Mouse (Mus musculus) heart, adult 2 months (tissue): ENCODE measurements around the gene Mgea5. TPM values are rescaled to one million over a fixed set of nuclear protein-coding genes. Genes with fewer than 3 reads are reported as not detected.

ENCODE experiments used
- DNase-seq, 2 experiments: peaks; one replicate each; pipeline ENCODE4 v3.0.0; 2021
- H3K27ac ChIP-seq: fragments of 200-600 bp; 2 replicates; pipeline ENCODE4 v1.8.1; 2022
- H3K27me3 ChIP-seq: fragments of 200-500 bp; 2 replicates; pipeline ENCODE4 v1.6.1; 2012; ENCODE audit warnings: mild to moderate bottlenecking, low read length, inconsistent platforms, mixed read lengths; ENCODE audit not compliant: control insufficient read depth, insufficient read depth
- H3K36me3 ChIP-seq: fragments of 200-500 bp; 2 replicates; pipeline ENCODE4 v1.6.1; 2012; ENCODE audit warnings: low read length, inconsistent platforms; ENCODE audit not compliant: control insufficient read depth, insufficient read depth
- H3K4me1 ChIP-seq: fragments of 200-500 bp; 2 replicates; pipeline ENCODE4 v1.6.1; 2011; ENCODE audit warnings: low read length; ENCODE audit not compliant: control insufficient read depth, insufficient read depth
- H3K4me3 ChIP-seq: fragments of 200-600 bp; 2 replicates; pipeline ENCODE4 v1.8.1; 2022
- H3K79me2 ChIP-seq: fragments of 200-500 bp; replicated peaks from 2 replicates; pipeline ENCODE4 v1.6.1; 2012; ENCODE audit warnings: mild to moderate bottlenecking, inconsistent platforms, low read length, moderate library complexity, mixed read lengths; ENCODE audit not compliant: control insufficient read depth, insufficient read depth
- H3K9ac ChIP-seq: fragments of 200-500 bp; 2 replicates; pipeline ENCODE4 v1.6.1; 2012; ENCODE audit warnings: low read depth, mild to moderate bottlenecking, control low read depth, inconsistent platforms, low read length, mixed read lengths
- CTCF ChIP-seq: fragments of 200-600 bp; IDR thresholded peaks from 2 replicates; pipeline ENCODE4 v1.8.1; 2022; ENCODE audit warnings: antibody characterized with exemption, mild to moderate bottlenecking, moderate library complexity
- EP300 ChIP-seq: fragments of 200-500 bp; IDR thresholded peaks from 2 replicates; pipeline ENCODE4 v1.6.1; 2011; ENCODE audit warnings: low read depth, low read length, control low read depth; ENCODE audit not compliant: insufficient read depth
- POLR2A ChIP-seq: fragments of 200-500 bp; IDR thresholded peaks from 2 replicates; pipeline ENCODE4 v1.6.1; 2011; ENCODE audit warnings: mild to moderate bottlenecking, low read depth, low read length, control low read depth; ENCODE audit not compliant: insufficient read depth
- WGBS: fragments of 180-500 bp; shearing (Covaris S2); methylation state at CpG from one replicate; pipeline ENCODE4 v1.1.7; 2018; 5-methylcytosine and 5-hydroxymethylcytosine counted together
- intact Hi-C: fragments of 180-260 bp; cut with DNase I; formaldehyde crosslinking; loops from one replicate; pipeline ENCODE4 v1.15.1; 2025
- long read RNA-seq: library from polyadenylated mRNA; stranded (forward); transcript quantifications from one replicate; pipeline ENCODE4 v2.0.0, GENCODE M21; 2021
- polyA plus RNA-seq: library from polyadenylated mRNA; depleted of rRNA; stranded (reverse); fragments of >200 nt; gene quantifications from 2 replicates; pipeline ENCODE4 v1.2.3, GENCODE M21; 2012; rRNA removed
- total RNA-seq, 2 experiments: library from RNA; stranded (reverse); gene quantifications; 2 replicates each; pipeline ENCODE4 v1.2.3; 2021

The Mgea5 gene
- 10 to 100 TPM; 70.8 to 81.9 TPM for total RNA-seq
- 22.4 and 49.3 TPM in 2 replicates for polyA plus RNA-seq
- long read RNA-seq, full-length matches to known transcripts = 11 of 24 reads
- long read RNA-seq, partial matches to known transcripts = 4 of 24 reads
- long read RNA-seq, other reads (novel, unspliced or antisense) = 9 of 24 reads

DNA sequence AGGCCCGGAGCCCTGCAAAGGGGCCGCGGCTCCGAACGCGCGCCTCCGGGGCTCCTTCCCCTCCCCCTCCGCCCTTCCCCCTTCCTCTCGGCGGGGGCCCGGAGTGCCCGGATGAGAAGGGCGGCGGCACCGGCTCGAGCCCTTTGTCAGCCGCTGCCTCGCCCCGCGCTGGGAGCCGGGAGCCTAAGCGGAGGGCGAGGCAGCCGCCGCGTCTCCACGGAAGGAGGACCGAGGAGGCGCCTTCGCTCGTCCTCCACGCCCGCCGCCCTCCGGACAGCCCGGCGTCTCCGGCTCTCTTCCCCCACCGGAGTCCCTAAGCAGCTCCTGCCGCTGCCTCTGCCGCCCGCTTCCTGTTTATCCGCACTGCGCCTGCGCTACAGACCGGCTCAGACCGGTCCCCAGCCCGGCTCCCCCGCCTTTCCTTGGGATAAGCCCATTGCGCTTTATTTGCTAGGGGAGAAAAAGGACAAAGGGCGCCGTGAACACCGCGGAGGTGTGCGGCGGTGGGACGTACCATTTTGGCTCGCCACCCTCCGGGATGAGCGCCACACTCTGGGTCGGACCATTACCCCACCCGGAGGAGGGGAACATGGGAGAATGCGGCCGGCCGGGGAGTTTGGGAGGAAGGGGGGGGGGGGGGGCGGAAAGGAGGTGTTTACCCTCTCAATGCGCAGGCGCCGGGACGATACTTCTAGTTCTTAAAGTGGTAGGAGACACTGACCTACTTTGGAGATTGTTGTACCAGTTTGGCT, at the start of gene Mgea5:
Gene Mgea5, minus strand, starts transcription at position 657 of the 752 bp plus-strand sequence.
- H3K27me3 ChIP-seq = no peaks in the 10 kb centered on the region
- peak; percentile 54 for TF ChIP-seq EP300
- peak; percentile 90 for TF ChIP-seq POLR2A
- TF ChIP-seq CTCF = no peak
- intact Hi-C loops = loop anchor here (2.0 kb wide), 1 partner anchor 35 kb away; the partner anchor contains the start of gene Npm3

DNA sequence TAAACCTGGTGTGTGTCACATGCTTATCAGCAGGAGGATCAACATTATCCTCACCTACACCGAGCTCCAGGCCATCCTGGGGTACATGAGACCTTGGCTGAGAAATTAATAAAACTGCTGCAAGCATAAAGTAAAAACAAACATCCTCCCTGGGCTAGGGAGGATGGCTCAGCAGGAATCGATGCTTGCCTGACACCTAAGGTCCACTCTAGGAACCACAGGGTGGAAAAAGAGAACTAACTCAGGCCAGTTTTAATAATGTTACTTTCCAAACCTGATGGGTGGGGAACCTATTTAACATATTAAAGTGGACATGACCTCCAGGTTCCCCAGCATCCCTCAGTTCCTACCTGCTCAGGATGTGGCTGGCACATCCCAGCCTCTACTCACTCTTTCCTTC, 47.0 kb upstream of the Mgea5 start:
- intact Hi-C loops = no loop called here
- peaks cover 4% of the 10 kb centered on the region for H3K36me3 ChIP-seq
- TF ChIP-seq EP300 (no peak), CTCF (peak; percentile 54)
- H3K9ac ChIP-seq = no peak overlapping the region
- no peak overlapping the region for H3K27ac ChIP-seq
- WGBS = 35% methylated on average over 2 of the region's 2 CpGs
- H3K27me3 ChIP-seq = no peaks in the 10 kb centered on the region
- no peak for DNase-seq
- H3K4me1 ChIP-seq = peaks cover 2% of the 10 kb centered on the region; the same call in 1 of the 2 replicates
- H3K79me2 ChIP-seq = no peaks in the 10 kb centered on the region
- no peak overlapping the region for H3K4me3 ChIP-seq

More for the DNA sequence above, at the start of gene Mgea5:
- peaks cover 13% of the 10 kb centered on the region for H3K4me1 ChIP-seq
- H3K27ac ChIP-seq = peak within 1 kb of the TSS; percentile 100
- peak within 1 kb of the TSS; percentile 92 for H3K4me3 ChIP-seq
- WGBS = under 1% methylated on average over 64 of the region's 71 CpGs
- peak within 1 kb of the TSS; percentile 92 for H3K9ac ChIP-seq
- H3K79me2 ChIP-seq = peaks cover 7% of the 10 kb centered on the region
- peaks cover 22% of the 10 kb centered on the region for H3K36me3 ChIP-seq
- DNase-seq = peak; percentile 97 to 99

DNA sequence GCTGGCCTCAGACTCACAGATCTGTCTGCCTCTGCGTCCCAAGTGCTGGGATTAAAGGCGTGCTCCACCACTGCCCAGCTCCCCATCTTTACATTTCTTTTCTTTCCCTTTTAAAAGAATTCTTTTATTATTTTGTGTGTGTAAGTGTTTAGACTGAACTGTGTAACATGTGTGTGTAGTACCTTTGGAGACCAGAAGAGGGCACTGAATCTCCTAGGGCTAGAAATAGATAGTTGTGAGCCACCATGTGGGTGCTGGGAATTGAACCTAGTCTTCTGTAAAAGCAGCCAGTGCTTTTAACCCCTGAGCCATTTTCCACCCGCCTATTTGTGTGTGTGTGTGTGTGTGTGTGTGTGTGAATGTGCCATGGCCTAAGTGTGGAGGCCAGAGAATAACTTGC, 44.1 kb upstream of the Mgea5 start:
- no peaks in the 10 kb centered on the region for H3K27me3 ChIP-seq
- no peak overlapping the region for H3K4me3 ChIP-seq
- H3K36me3 ChIP-seq = peaks cover 7% of the 10 kb centered on the region
- H3K9ac ChIP-seq = no peak overlapping the region
- H3K79me2 ChIP-seq = no peaks in the 10 kb centered on the region
- TF ChIP-seq CTCF (peak; percentile 45), POLR2A (no peak), EP300 (no peak)
- peaks cover 3% of the 10 kb centered on the region; the same call in 1 of the 2 replicates for H3K4me1 ChIP-seq
- H3K27ac ChIP-seq = peak overlapping the region; percentile 92
- intact Hi-C loops = no loop called here
- no peak for DNase-seq
- 96% methylated on average over 3 of the region's 3 CpGs for WGBS

DNA sequence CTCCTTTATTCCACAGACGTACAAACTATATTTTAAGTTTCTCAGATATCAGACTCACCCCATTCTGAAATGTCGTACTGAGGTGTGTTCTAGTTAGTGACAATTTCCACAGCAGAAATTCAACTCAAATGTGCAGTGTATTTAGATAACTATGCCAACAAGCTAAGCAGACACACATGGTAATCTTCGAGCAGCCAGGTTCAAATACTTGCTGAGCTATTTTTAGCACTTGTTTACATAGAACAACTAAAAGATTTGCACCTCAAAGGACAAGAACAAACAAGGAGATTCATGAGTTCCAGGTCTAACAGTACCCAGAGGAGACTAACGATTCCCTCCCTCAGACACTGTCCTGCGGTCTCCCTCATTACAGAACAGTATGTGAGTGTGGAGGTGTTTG, 43.5 kb upstream of the Mgea5 start:
- Histone ChIP-seq H3K27me3 (no peaks in the 10 kb centered on the region), H3K79me2 (no peaks in the 10 kb centered on the region), H3K4me1 (peaks cover 3% of the 10 kb centered on the region; the same call in 1 of the 2 replicates), H3K27ac (peak overlapping the region; percentile 92), H3K9ac (no peak overlapping the region), H3K4me3 (no peak overlapping the region), H3K36me3 (peaks cover 7% of the 10 kb centered on the region)
- WGBS = 65% methylated on average over 5 of the region's 5 CpGs
- DNase-seq = no peak
- intact Hi-C loops = no loop called here
- TF ChIP-seq POLR2A (no peak), CTCF (no peak), EP300 (no peak)

DNA sequence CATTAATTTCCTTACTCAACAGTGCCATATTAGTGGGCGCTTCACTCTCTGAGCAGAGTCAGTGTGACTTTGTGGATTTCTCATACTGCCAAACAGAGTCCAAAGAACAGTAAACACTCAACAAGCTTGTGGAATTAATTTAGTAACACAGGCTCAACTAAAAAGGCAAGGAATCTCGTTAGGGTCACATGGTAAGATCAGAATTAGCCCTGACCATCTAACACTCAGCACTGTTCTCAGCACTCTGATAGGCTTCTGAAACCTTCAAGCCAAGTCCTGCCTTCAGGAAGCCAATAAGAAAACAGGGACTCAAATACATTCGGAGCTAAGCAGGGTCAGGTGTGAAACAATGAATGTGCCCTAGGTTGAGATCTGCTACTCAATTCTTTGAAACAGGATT, 42.5 kb upstream of the Mgea5 start:
- no peak overlapping the region for H3K9ac ChIP-seq
- peaks cover 3% of the 10 kb centered on the region; the same call in 1 of the 2 replicates for H3K4me1 ChIP-seq
- H3K27me3 ChIP-seq = no peaks in the 10 kb centered on the region
- H3K79me2 ChIP-seq = no peaks in the 10 kb centered on the region
- no peak overlapping the region for H3K4me3 ChIP-seq
- TF ChIP-seq POLR2A (peak; percentile 42; the same call in 1 of the 2 replicates), EP300 (no peak)
- no peak for DNase-seq
- H3K27ac ChIP-seq = peak overlapping the region; percentile 92
- WGBS = 52% methylated on average over 3 of the region's 3 CpGs
- intact Hi-C loops = no loop called here
- H3K36me3 ChIP-seq = peaks cover 7% of the 10 kb centered on the region

DNA sequence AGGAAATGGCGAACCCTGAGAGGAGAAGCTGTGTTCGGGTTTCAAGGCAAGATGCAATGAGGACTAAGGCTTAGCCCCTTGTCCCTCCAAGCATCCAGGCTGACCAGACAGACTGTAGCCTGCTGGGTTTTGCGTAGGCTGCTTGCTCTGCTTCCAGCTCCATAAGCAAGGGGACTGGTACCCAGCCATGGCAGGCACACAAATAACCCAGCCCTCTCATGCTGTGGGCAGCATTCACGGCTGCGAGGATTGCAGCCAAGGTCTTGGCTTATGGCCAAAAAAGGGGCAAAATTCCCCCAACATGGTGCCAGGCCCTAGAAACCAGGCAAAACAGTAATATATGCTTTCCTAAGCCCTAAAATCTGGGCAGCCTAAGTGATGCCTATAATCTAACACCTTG, 38.2 kb upstream of the Mgea5 start:
- Histone ChIP-seq H3K79me2 (no peaks in the 10 kb centered on the region), H3K4me3 (no peak overlapping the region), H3K36me3 (peaks cover 7% of the 10 kb centered on the region), H3K27me3 (no peaks in the 10 kb centered on the region), H3K27ac (no peak overlapping the region; the same call in 1 of the 2 replicates), H3K9ac (no peak overlapping the region), H3K4me1 (peaks cover 5% of the 10 kb centered on the region; the same call in 1 of the 2 replicates)
- no peak for DNase-seq
- no peak for TF ChIP-seq EP300
- TF ChIP-seq CTCF = no peak
- no peak for TF ChIP-seq POLR2A
- intact Hi-C loops = no loop called here
- WGBS = 69% methylated on average over 5 of the region's 5 CpGs
